Mouse (Mus musculus) CH12.LX (cell line): ENCODE data around the gene Arsk. TPM values are rescaled to one million over a fixed set of nuclear protein-coding genes. Genes with fewer than 3 reads are reported as not detected.

Source experiments
- DNase-seq: peaks from one replicate; pipeline ENCODE4 v3.0.0-alpha.2; 2013; ENCODE audit errors: extremely low read depth
- H3K27ac ChIP-seq: 2 replicates; pipeline ENCODE4 v1.5.1; 2012; ENCODE audit warnings: low read depth, mild to moderate bottlenecking, control low read depth, moderate library complexity; ENCODE audit not compliant: insufficient read depth
- H3K27me3 ChIP-seq: replicated peaks from 2 replicates; pipeline ENCODE3; 2012; ENCODE audit warnings: inconsistent platforms
- H3K36me3 ChIP-seq, 2 experiments: replicated peaks in 1 of 2; 2 replicates each; pipeline versions ENCODE3 to v1.6.1; 2012; ENCODE audit warnings: inconsistent platforms in 1 of 2, low read length in 1 of 2, mild to moderate bottlenecking in 1 of 2, mixed read lengths in 1 of 2, moderate library complexity in 1 of 2; ENCODE audit not compliant: control insufficient read depth in 1 of 2, insufficient read depth in 1 of 2
- H3K4me1 ChIP-seq, 2 experiments: 2 replicates each; pipeline ENCODE4 v1.6.1; 2012; ENCODE audit warnings: inconsistent platforms in 1 of 2, moderate library complexity in 1 of 2; ENCODE audit not compliant: insufficient read depth in 2 of 2, control insufficient read depth in 1 of 2
- H3K4me2 ChIP-seq: 2 replicates; pipeline ENCODE4 v1.6.1; 2012; ENCODE audit warnings: low read depth, mild to moderate bottlenecking, control low read depth; ENCODE audit not compliant: poor library complexity, insufficient read depth, severe bottlenecking
- H3K4me3 ChIP-seq, 3 experiments: fragments of 150-350 bp in 1 of 3; sonication (generic) in 1 of 3; replicated peaks in 1 of 3; 2 replicates each; pipeline versions ENCODE3 to v1.5.1; 2011 to 2012; ENCODE audit warnings: low read depth in 2 of 3, low read length in 2 of 3, mild to moderate bottlenecking in 2 of 3, moderate library complexity in 2 of 3, control low read depth in 1 of 3, improper control_type of control experiment in 1 of 3, inconsistent platforms in 1 of 3, mixed read lengths in 1 of 3; ENCODE audit not compliant: poor library complexity in 1 of 3
- H3K79me2 ChIP-seq: replicated peaks from 2 replicates; pipeline ENCODE4 v1.6.1; 2012; ENCODE audit warnings: mild to moderate bottlenecking, moderate library complexity; ENCODE audit not compliant: control insufficient read depth, poor library complexity, insufficient read depth, severe bottlenecking; ENCODE audit errors: extremely low read depth
- H3K9ac ChIP-seq: 2 replicates; pipeline ENCODE4 v1.6.1; 2012; ENCODE audit warnings: low read depth, mild to moderate bottlenecking, control low read depth, moderate library complexity; ENCODE audit not compliant: insufficient read depth
- H3K9me3 ChIP-seq: replicated peaks from 2 replicates; pipeline ENCODE3; 2012; ENCODE audit warnings: low read length, inconsistent platforms, mixed read lengths
- BHLHE40 ChIP-seq: IDR thresholded peaks from 2 replicates; pipeline ENCODE4 v1.6.1; 2011; ENCODE audit warnings: mild to moderate bottlenecking, low read depth, low read length, improper control_type of control experiment
- CHD2 ChIP-seq: IDR thresholded peaks from 2 replicates; pipeline ENCODE4 v1.6.1; 2011; ENCODE audit warnings: low read length, improper control_type of control experiment
- E2F4 ChIP-seq: IDR thresholded peaks from 2 replicates; pipeline ENCODE4 v1.6.1; 2011; ENCODE audit warnings: low read depth, low read length, improper control_type of control experiment; ENCODE audit not compliant: insufficient replicate concordance
- ELF1 ChIP-seq: IDR thresholded peaks from 2 replicates; pipeline ENCODE4 v1.6.1; 2014; ENCODE audit warnings: low read depth, mild to moderate bottlenecking, inconsistent platforms, low read length, improper control_type of control experiment
- EP300 ChIP-seq: IDR thresholded peaks from 2 replicates; pipeline ENCODE4 v1.6.1; 2011; ENCODE audit warnings: low read length, improper control_type of control experiment
- ETS1 ChIP-seq: conservative IDR thresholded peaks from 2 replicates; pipeline ENCODE4 v1.6.1; 2012; ENCODE audit warnings: low read depth, mild to moderate bottlenecking, inconsistent platforms, low read length, improper control_type of control experiment, moderate library complexity
- MAFK ChIP-seq: IDR thresholded peaks from 2 replicates; pipeline ENCODE4 v1.6.1; 2011; ENCODE audit warnings: low read length, improper control_type of control experiment; ENCODE audit not compliant: insufficient replicate concordance
- MAZ ChIP-seq: IDR thresholded peaks from 2 replicates; pipeline ENCODE4 v1.6.1; 2012; ENCODE audit warnings: low read depth, mild to moderate bottlenecking, inconsistent platforms, low read length, improper control_type of control experiment, moderate library complexity
- MEF2A ChIP-seq: IDR thresholded peaks from 2 replicates; pipeline ENCODE4 v1.6.1; 2014; ENCODE audit warnings: low read depth, mild to moderate bottlenecking, inconsistent platforms, low read length, improper control_type of control experiment, borderline replicate concordance
- NRF1 ChIP-seq: IDR thresholded peaks from 2 replicates; pipeline ENCODE4 v1.6.1; 2014; ENCODE audit warnings: low read depth, mild to moderate bottlenecking, inconsistent platforms, low read length, improper control_type of control experiment, moderate library complexity
- POLR2A ChIP-seq: IDR thresholded peaks from 2 replicates; pipeline ENCODE4 v1.6.1; 2011; ENCODE audit warnings: low read depth, mild to moderate bottlenecking, improper control_type of control experiment, low read length
- RCOR1 ChIP-seq: conservative IDR thresholded peaks from 2 replicates; pipeline ENCODE4 v1.6.1; 2012; ENCODE audit warnings: low read depth, mild to moderate bottlenecking, inconsistent platforms, low read length, improper control_type of control experiment
- SMC3 ChIP-seq: IDR thresholded peaks from 2 replicates; pipeline ENCODE4 v1.6.1; 2011; ENCODE audit warnings: low read depth, low read length, improper control_type of control experiment
- USF2 ChIP-seq: conservative IDR thresholded peaks from 2 replicates; pipeline ENCODE4 v1.6.1; 2011; ENCODE audit warnings: low read depth, low read length, improper control_type of control experiment
- ZKSCAN1 ChIP-seq: IDR thresholded peaks from 2 replicates; pipeline ENCODE4 v1.6.1; 2012; ENCODE audit warnings: low read depth, inconsistent platforms, low read length, improper control_type of control experiment, borderline replicate concordance
- ZMIZ1 ChIP-seq: IDR thresholded peaks from 2 replicates; pipeline ENCODE4 v1.6.1; 2012; ENCODE audit warnings: low read depth, mild to moderate bottlenecking, inconsistent platforms, low read length, improper control_type of control experiment
- dilution Hi-C: fragments of 300-500 bp; cut with MboI; formaldehyde crosslinking; loops from 2 replicates; pipeline ENCODE4 v1.14.3; 2020; ENCODE audit warnings: low sequenced_read_pairs; ENCODE audit not compliant: extremely low pct_unique_long_range_greater_than_20kb, extremely low pct_ligation_motif_present
- in situ Hi-C: fragments of 300-500 bp; cut with MboI; formaldehyde crosslinking; loops from 3 replicates; pipeline ENCODE4 v1.14.3; 2019; ENCODE audit warnings: low sequenced_read_pairs, low pct_ligation_motif_present, low pct_unique_long_range_greater_than_20kb, mixed read lengths
- polyA plus RNA-seq: library from polyadenylated mRNA; unstranded; fragments of >175 nt; gene quantifications from 2 replicates; pipeline ENCODE4 v1.2.1, GENCODE M21; 2012; ENCODE audit warnings: low read depth; ENCODE audit not compliant: insufficient read length
- total RNA-seq, 2 experiments: library from RNA; depleted of rRNA; stranded (reverse); fragments of 300-350 nt in 1 of 2; fragments of >200 nt in 1 of 2; gene quantifications; 2 replicates each; pipeline ENCODE4 v1.2.3; 2012 to 2014

The Arsk gene
- total and polyA plus RNA-seq, 3 experiments, result 4.0 to 7.6 (median 4.2) TPM

GRCm38 (mm10) chr13:76132415-76132814 is 34.0 kb upstream of the Arsk start:
- Histone ChIP-seq H3K27me3 (no peaks in the 10 kb centered on the region), H3K4me2 (no peak overlapping the region), H3K9me3 (no peaks in the 10 kb centered on the region), H3K79me2 (no peaks in the 10 kb centered on the region), H3K4me1 (no peaks in the 10 kb centered on the region), H3K4me3 (no peak overlapping the region), H3K27ac (no peak overlapping the region), H3K36me3 (peaks cover 32 to 82% of the 10 kb centered on the region in 2 experiments), H3K9ac (no peak overlapping the region)
- no peak for TF ChIP-seq MAFK
- no peak for TF ChIP-seq ETS1
- no peak for TF ChIP-seq MAZ
- no peak for TF ChIP-seq MEF2A
- TF ChIP-seq BHLHE40, result no peak
- no peak for TF ChIP-seq NRF1
- no peak for TF ChIP-seq USF2
- TF ChIP-seq ZMIZ1, result no peak
- no peak for TF ChIP-seq RCOR1
- dilution Hi-C loops (no loop called here), in situ Hi-C loops (no loop called here)
- DNase-seq, result no peak

DNA sequence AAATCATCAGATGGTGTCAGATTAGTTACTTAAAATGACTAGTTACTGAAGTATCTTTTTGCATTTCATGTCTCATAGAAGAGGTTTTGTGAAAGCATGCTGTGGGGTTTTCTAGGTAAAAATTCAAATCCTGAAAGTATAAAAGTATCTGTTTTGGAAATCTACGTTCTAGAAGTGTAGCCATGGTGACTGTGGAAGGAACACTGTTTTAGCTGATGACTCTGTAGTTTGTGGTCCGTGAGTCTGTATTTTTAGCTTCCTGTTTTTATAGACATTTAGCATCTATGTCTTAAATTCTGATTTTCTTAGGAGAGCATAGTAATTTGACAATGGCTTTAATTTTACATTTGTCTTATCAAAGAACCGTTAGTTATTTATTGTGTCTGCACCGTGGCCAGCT is 30.3 kb upstream of the Arsk start:
- Histone ChIP-seq H3K27me3 (no peaks in the 10 kb centered on the region), H3K4me1 (no peaks in the 10 kb centered on the region), H3K36me3 (peaks cover 45 to 91% of the 10 kb centered on the region in 2 experiments), H3K9me3 (no peaks in the 10 kb centered on the region), H3K9ac (no peak overlapping the region)
- DNase-seq, result no peak
- TF ChIP-seq SMC3 (no peak), E2F4 (no peak), CHD2 (no peak), MEF2A (no peak), POLR2A (no peak), EP300 (no peak), ZKSCAN1 (no peak), ELF1 (no peak)
- TF ChIP-seq, all 38 proteins: peak for 0
- no peaks in the 10 kb centered on the region for H3K79me2 ChIP-seq
- no peak overlapping the region for H3K4me2 ChIP-seq
- no peak overlapping the region for H3K4me3 ChIP-seq
- dilution Hi-C loops, result no loop called here
- in situ Hi-C loops, result no loop called here
- no peak overlapping the region for H3K27ac ChIP-seq
